In the genomic region with DNA sequence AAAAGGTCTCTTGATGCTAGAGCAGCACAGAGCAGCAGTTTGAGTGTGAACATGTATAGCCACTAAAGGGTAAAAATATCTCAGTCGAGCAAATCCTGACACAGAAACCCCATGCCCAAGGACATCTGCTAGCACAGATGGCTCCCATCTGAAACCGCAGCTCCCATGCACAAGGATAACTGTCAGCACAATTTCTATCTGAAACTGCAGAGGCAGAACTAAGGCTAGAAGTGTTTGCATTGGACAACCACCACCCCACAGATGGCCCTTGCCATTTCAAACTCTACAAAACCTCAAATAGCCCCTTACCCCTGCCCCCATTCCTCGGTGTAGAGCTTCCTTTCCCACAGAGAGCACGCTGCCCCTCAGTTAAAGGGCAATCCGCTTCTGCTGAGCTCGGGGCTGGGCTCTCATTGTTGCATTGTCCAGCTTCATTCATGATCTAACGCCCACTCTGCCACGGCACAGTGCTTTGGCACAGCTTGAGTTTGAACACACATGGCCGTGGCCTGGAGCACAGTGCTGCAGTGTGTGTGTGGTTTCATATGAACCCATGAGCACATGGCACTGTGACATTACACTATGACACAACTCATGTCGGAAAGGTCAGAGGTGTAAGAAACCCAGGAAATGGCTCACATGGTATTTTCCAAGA, we compare ENCODE assay signal across 9 mouse cellular contexts. TPM values are rescaled to one million over a fixed set of nuclear protein-coding genes. Genes with fewer than 3 reads are reported as not detected.
DNase-seq lines count a peak whose midpoint lies in the region; ATAC-seq lines count a peak whose summit lies in the region.
"Had no signal": no experiment of that assay in that cellular context is flagged by ENCODE, and none has a peak within 500 bp of the region (broad histone marks: within the 10 kb centered on the region; RNA-seq: fewer than 3 reads in every experiment).

No protein-coding gene starts in this region.

- ATAC-seq in hindbrain, embryonic 14.5 days (ENCODE audit: low FRiP score), result peak; percentile 68; the same call in 1 of the 2 replicates
- peak; percentile 33; the same call in 1 of the 2 replicates for ATAC-seq in megakaryocyte, adult 5-6 weeks (ENCODE audit: poor library complexity, severe bottlenecking)
- no peak for ATAC-seq in inflammation-experienced regulatory T-cells, adult 6 months
- no peak for ATAC-seq in kidney, embryonic 16.5 days (ENCODE audit: low FRiP score, low TSS enrichment)

- WGBS in hindbrain, embryonic 14.5 days, result 31% methylated on average over 10 of the region's 10 CpGs
- WGBS in kidney, embryonic 16.5 days, result 68% methylated on average over 10 of the region's 10 CpGs

- intact Hi-C loops in heart, postnatal 10 days (cut with DNase I), result no loop called here

- no peaks in the 10 kb centered on the region for H3K27me3 ChIP-seq in hindbrain, embryonic 14.5 days (ENCODE audit: control insufficient read depth, insufficient read depth, low read length)
- no peaks in the 10 kb centered on the region for H3K27me3 ChIP-seq in kidney, embryonic 16.5 days (ENCODE audit: insufficient read depth, low read length)
- H3K27me3 ChIP-seq: neural tube, embryonic 13.5 days had no signal

- no peak overlapping the region for H3K9ac ChIP-seq in hindbrain, embryonic 14.5 days
- H3K9ac ChIP-seq in kidney, embryonic 16.5 days (replicated peaks; ENCODE audit: low read length), result no peak overlapping the region
- H3K9ac ChIP-seq: neural tube, embryonic 13.5 days had no signal

- no peaks in the 10 kb centered on the region for H3K9me3 ChIP-seq in hindbrain, embryonic 14.5 days (ENCODE audit: control insufficient read depth, low read length)
- no peaks in the 10 kb centered on the region for H3K9me3 ChIP-seq in kidney, embryonic 16.5 days (ENCODE audit: low read length)
- H3K9me3 ChIP-seq: neural tube, embryonic 13.5 days had no signal

- H3K27ac ChIP-seq in hindbrain, embryonic 14.5 days, result no peak overlapping the region
- no peak overlapping the region for H3K27ac ChIP-seq in kidney, embryonic 16.5 days (ENCODE audit: low read length)
- H3K27ac ChIP-seq: neural tube, embryonic 13.5 days had no signal

- H3K4me2 ChIP-seq in hindbrain, embryonic 14.5 days (replicated peaks), result no peak overlapping the region
- no peak overlapping the region for H3K4me2 ChIP-seq in kidney, embryonic 16.5 days (replicated peaks; ENCODE audit: low read depth, low read length)
- H3K4me2 ChIP-seq: neural tube, embryonic 13.5 days had no signal

- no peaks in the 10 kb centered on the region for H3K36me3 ChIP-seq in hindbrain, embryonic 14.5 days (replicated peaks; ENCODE audit: control insufficient read depth, insufficient read depth)
- no peaks in the 10 kb centered on the region for H3K36me3 ChIP-seq in kidney, embryonic 16.5 days (ENCODE audit: insufficient read depth, low read length)
- H3K36me3 ChIP-seq: neural tube, embryonic 13.5 days had no signal

- DNase-seq in brain, embryonic 18.5 days (ENCODE audit: low read depth, low spot score), result peak; percentile 64
- DNase-seq in cerebellum, adult 8-10 months, result peak; percentile 67
- DNase-seq in hindbrain, embryonic 14.5 days (ENCODE audit: low spot score), result peak; percentile 40
- DNase-seq in heart, postnatal 10 days, result no peak
- DNase-seq: gastrocnemius, postnatal 14 days had no signal

- no peaks in the 10 kb centered on the region; the same call in 1 of the 2 replicates for H3K4me1 ChIP-seq in hindbrain, embryonic 14.5 days (replicated peaks; ENCODE audit: control insufficient read depth, insufficient read depth, low read length)
- H3K4me1 ChIP-seq in kidney, embryonic 16.5 days (ENCODE audit: insufficient read depth, low read length), result no peaks in the 10 kb centered on the region

- no peak overlapping the region for H3K4me3 ChIP-seq in hindbrain, embryonic 14.5 days (replicated peaks; ENCODE audit: low read length)
- H3K4me3 ChIP-seq in kidney, embryonic 16.5 days (ENCODE audit: low read length), result no peak overlapping the region
- H3K4me3 ChIP-seq: neural tube, embryonic 13.5 days had no signal

RNA-seq across cellular contexts. Expression of a gene that starts 23.3 kb away (rescaled TPM):
- polyA plus RNA-seq in hindbrain, embryonic 14.5 days (2014; fragmentation: Nextera tagmentation; extraction: Ambion mirVana), result 2.3 and 2.8 TPM in 2 replicates
- total RNA-seq in megakaryocyte, adult 5-6 weeks (2015), result 13.0 and 19.3 TPM in 2 replicates
- 10.1 and 13.4 TPM in 2 replicates for total RNA-seq in megakaryocyte, adult 5-6 weeks (2017)
- polyA plus RNA-seq in inflammation-experienced regulatory T-cells, adult 6 months (2017; shearing (Covaris generic)), result under 1 TPM in 2 of 3 experiments, not detected in 1; 0.32 to 0.83 TPM
- 0.40 TPM in 1 of 2 replicates, not detected in the other for polyA plus RNA-seq in kidney, embryonic 16.5 days (2015; fragmentation: Nextera tagmentation; extraction: Ambion mirVana)
- not detected for total RNA-seq in heart, postnatal 10 days (2021)

RNA-seq across cellular contexts. Expression of a gene that starts 49.3 kb away (rescaled TPM):
- 33.3 and 36.7 TPM in 2 replicates for polyA plus RNA-seq in hindbrain, embryonic 14.5 days (2014; fragmentation: Nextera tagmentation; extraction: Ambion mirVana)
- total RNA-seq in megakaryocyte, adult 5-6 weeks (2015), result 33.9 and 45.8 TPM in 2 replicates
- total RNA-seq in megakaryocyte, adult 5-6 weeks (2017), result 27.9 and 34.2 TPM in 2 replicates
- polyA plus RNA-seq in inflammation-experienced regulatory T-cells, adult 6 months (2017; shearing (Covaris generic)), result 10 to 100 TPM; 31.8 to 38.7 (median 33.4) TPM
- 27.6 and 36.4 TPM in 2 replicates for polyA plus RNA-seq in kidney, embryonic 16.5 days (2015; fragmentation: Nextera tagmentation; extraction: Ambion mirVana)
- 10 to 100 TPM; 11.6 to 13.6 TPM for total RNA-seq in heart, postnatal 10 days (2021)

Comparison
In these comparisons a context has a peak if more than half of its experiments do, and no peak if none do; other contexts are left out.
1. DNase-seq: peak in brain, embryonic 18.5 days (single experiment), cerebellum, adult 8-10 months (single experiment) and hindbrain, embryonic 14.5 days (single experiment); none in heart, postnatal 10 days (0 of 2).
2. ATAC-seq: peak in hindbrain, embryonic 14.5 days (single experiment) and megakaryocyte, adult 5-6 weeks (single experiment); none in inflammation-experienced regulatory T-cells, adult 6 months (single experiment) and kidney, embryonic 16.5 days (single experiment).